Mouse (Mus musculus): Measurements from ENCODE around the gene Npc2.

Gene Npc2

GRCm38 (mm10) chr12:84784604-84785381 lies 11.8 kb upstream of the Npc2 start:
- peak; percentile 79 for DNase-seq (ENCODE audit: low read depth, low spot score)

- no peak for DNase-seq (ENCODE audit: low read depth, low spot score)
These were observed 3.3 kb upstream of the Npc2 start for GRCm38 (mm10) chr12:84776229-84776628.

GRCm38 (mm10) chr12:84774376-84774775 lies 1.4 kb upstream of the Npc2 start:
- peak; percentile 36 for DNase-seq (ENCODE audit: low read depth, low spot score)

- DNase-seq (ENCODE audit: low read depth, low spot score): no peak
These were observed 524 bp upstream of the Npc2 start for GRCm38 (mm10) chr12:84773476-84773875.

GRCm38 (mm10) chr12:84771981-84772520 lies 901 bp downstream of the Npc2 start:
- DNase-seq (ENCODE audit: low read depth, low spot score): no peak

- DNase-seq (ENCODE audit: low read depth, low spot score): no peak
These were observed 3.3 kb downstream of the Npc2 start for GRCm38 (mm10) chr12:84769624-84770023.

GRCm38 (mm10) chr12:84767510-84767909 lies 5.4 kb downstream of the Npc2 start:
- DNase-seq (ENCODE audit: low read depth, low spot score): no peak

- DNase-seq (ENCODE audit: low read depth, low spot score): no peak
These were observed 6.7 kb downstream of the Npc2 start for GRCm38 (mm10) chr12:84766113-84766735.

- no peak for DNase-seq (ENCODE audit: low read depth, low spot score)
These were observed 7.4 kb downstream of the Npc2 start for GRCm38 (mm10) chr12:84765506-84765905.

- DNase-seq (ENCODE audit: low read depth, low spot score): no peak
These were observed 8.2 kb downstream of the Npc2 start for GRCm38 (mm10) chr12:84764756-84765155.

- no peak for DNase-seq (ENCODE audit: low read depth, low spot score)
These were observed 9.3 kb downstream of the Npc2 start for GRCm38 (mm10) chr12:84763577-84764218.

- DNase-seq (ENCODE audit: low read depth, low spot score): no peak
These were observed 10.4 kb downstream of the Npc2 start for GRCm38 (mm10) chr12:84762532-84762931.

GRCm38 (mm10) chr12:84759063-84759462 lies 13.9 kb downstream of the Npc2 start:
- DNase-seq (ENCODE audit: low read depth, low spot score): no peak

GRCm38 (mm10) chr12:84756016-84756415 lies 16.9 kb downstream of the Npc2 start:
- DNase-seq (ENCODE audit: low read depth, low spot score): no peak

- DNase-seq (ENCODE audit: low read depth, low spot score): peak; percentile 62
These were observed 17.8 kb downstream of the Npc2 start for GRCm38 (mm10) chr12:84755008-84755695.

GRCm38 (mm10) chr12:84752131-84752977 lies 20.6 kb downstream of the Npc2 start:
- no peak for DNase-seq (ENCODE audit: low read depth, low spot score)

- no peak for DNase-seq (ENCODE audit: low read depth, low spot score)
These were observed 22.3 kb downstream of the Npc2 start for GRCm38 (mm10) chr12:84750661-84751060.

GRCm38 (mm10) chr12:84748134-84748533 lies 24.8 kb downstream of the Npc2 start:
- no peak for DNase-seq (ENCODE audit: low read depth, low spot score)

- no peak for DNase-seq (ENCODE audit: low read depth, low spot score)
These were observed 27.3 kb downstream of the Npc2 start for GRCm38 (mm10) chr12:84745700-84746099.

- no peak for DNase-seq (ENCODE audit: low read depth, low spot score)
These were observed 29.5 kb downstream of the Npc2 start for GRCm38 (mm10) chr12:84743496-84743895.

GRCm38 (mm10) chr12:84733366-84733765 lies 39.6 kb downstream of the Npc2 start:
- DNase-seq (ENCODE audit: low read depth, low spot score): no peak
